Mouse (Mus musculus) lung, postnatal 4 days (tissue): ENCODE measurements around the gene Cd300a.
"Not testable (repeated sequence)": the region's sequence is repeated elsewhere in the genome, so short reads cannot be mapped to it uniquely, and the experiment has no call there.

Experiments used
- DNase-seq, 2 experiments: peaks; one replicate each; pipeline ENCODE4 v3.0.0; 2021

Cd300a gene

GRCm38 (mm10) chr11:114867361-114868235 lies 22.2 kb upstream of the Cd300a start:
- no peak for DNase-seq

DNA sequence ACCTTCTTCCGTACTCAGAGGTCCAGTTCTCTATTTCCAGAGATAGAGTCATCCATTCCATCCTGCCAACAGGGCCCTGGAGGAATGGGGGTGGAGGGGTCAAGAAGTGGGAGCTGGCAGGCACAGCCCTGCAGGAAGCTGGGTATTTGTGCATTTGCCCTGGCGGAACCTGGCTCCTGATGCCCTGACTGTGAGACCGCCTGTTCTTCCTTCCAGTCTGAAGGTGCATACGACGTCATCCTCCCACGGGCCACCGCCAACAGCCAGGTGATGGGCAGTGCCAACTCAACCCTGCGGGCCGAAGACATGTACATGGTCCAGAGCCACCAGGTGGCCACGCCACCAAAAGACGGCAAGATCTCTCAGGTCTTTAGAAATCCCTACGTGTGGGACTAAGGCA lies 21.6 kb upstream of the Cd300a start:
- no peak for DNase-seq

DNA sequence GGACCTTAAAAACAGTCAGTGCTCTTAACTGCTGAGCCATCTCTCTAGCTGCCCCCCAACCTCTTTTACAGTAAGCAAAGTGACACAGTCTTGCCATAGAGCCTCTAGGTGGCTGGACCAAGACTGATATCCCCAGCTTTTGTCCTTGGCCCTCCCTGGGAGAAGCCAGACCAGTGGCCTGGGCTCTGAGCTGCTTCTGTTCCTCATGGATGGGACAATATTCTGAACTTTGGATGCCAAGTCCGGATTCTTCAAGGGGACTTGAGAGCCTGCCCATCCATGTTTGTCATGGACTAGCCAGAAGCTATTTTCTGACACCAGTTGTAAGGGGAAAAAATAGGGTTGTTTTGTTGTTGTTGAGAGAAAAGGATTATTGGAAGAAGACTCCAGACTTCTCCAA lies 20.1 kb upstream of the Cd300a start:
- DNase-seq = no peak

- DNase-seq = no peak
Measured at GRCm38 (mm10) chr11:114871540-114871939, 18.3 kb upstream of the Cd300a start.

DNA sequence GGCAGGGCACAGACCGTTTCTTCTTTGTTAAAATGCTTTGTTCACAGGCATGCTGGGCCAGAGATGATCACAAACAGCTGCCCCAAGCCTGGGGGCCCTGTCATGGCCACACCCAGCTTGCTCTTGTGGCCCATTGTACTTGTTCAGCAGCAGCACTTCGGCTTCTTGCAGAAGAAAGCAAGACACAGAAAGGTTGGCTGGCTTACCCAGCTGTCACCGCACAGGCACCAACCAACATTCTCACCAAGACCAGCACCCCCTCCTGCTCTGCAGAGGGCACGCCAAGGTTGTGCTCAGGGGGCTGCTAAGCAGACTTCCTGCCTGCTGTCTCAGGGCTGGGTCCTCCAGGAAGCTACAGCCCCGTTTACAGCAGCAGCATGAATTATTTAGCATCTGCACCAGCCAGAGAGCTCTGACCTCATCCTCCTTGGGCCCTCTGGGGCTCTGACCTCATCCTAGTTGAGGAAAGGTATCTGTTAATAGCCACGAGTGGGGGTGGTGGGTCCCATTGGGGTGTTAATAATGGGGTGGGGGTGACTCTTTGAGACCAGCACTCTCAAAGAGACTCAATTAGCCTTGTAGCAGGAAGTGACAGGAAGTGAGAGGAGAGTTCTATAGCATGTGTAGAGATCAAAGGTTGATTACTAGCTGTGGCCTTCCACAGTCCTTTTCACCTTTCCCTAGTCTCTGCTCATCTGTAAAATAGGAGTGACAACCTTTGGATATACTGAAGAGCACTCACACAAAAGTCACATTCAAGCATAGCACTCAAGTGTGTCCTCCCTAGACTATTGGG lies 16.6 kb upstream of the Cd300a start:
- DNase-seq = peak in 1 of 2 experiments; percentile 25

DNA sequence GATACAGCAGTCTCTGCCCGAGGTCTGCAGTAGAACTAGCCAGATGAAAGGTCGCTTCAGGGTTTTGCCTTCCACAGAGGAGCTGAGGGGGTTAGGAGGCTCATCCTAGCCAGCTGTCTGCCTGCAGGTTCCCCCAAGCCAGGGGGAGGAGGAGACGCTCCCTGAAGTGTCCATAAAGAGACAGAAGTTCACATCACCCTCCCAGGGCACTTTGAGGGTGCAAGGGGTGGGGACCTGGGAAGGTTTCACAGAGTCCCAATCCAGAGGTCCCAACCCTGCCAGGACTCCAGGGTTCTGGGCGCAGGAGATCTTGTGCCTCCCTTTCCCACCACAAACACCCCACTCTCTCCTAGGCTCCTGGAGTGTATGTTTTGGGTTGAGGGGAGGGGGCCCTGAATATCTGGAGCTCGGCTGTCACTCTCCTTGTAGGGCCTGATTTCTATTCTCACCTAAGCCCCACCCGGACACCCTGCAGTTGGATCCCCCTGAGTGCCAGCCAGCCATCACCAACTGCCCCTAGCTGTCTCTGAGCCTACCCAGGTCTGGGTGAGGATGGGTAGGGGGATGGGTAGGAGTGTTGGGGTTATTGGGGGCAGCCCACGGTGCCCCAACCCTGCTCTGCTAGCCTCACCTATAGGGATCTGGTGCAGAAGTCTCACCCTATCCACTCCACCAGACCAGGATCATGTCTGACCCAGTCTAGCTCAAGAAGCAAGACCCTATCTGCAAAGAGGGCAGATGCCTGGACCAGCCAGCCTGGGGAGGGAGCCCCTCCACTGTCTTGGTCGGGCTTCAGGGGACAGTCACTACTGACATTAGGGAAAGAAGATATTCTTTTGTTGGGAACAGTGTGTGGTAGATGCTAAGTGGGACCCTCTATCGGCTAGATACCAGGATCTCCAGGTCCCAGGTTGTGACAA lies 15.4 kb upstream of the Cd300a start:
- DNase-seq = no peak

- no peak for DNase-seq
Measured at GRCm38 (mm10) chr11:114875301-114875801, 14.5 kb upstream of the Cd300a start.

DNA sequence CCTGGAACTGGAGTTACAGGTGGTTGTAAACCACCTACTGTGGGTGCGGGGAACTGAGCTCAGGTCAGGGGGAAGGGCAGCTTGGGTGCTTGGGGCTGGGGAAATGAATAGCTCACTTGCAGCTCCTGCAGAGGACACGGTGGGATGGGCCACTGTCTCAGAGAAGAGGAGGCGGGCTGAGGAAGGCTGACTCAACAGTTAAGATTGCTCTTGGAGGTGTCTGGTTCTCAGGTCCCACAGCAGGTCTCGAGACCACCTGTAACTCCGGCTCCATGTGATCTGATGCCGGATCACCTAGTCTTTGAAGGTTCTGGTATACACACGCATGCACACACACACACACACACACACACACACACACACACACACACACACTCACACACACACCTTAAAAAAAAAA lies 13.7 kb upstream of the Cd300a start:
- no peak for DNase-seq

DNA sequence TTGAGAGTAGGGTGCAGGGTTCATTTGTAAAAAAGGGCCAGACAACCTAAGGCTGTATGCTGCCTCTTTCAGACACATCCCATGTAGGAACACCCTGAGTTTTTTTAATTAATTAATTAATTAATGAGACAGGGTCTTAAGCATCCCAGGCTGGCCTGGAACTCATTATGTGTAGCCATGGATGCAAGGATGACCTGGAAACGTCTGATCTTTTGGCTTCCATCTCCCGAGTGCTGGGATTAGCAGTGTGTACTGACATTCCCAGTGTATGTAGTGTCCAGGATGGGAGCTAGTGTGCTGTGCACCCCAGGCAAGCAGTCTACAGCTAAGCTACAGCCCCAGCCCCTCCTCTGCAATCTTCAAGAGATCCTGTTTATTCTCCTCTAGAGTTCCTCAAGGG lies 13.2 kb upstream of the Cd300a start:
- no peak for DNase-seq

- peak; percentile 55 to 73 for DNase-seq
Measured at GRCm38 (mm10) chr11:114877145-114877544, 12.7 kb upstream of the Cd300a start.

DNA sequence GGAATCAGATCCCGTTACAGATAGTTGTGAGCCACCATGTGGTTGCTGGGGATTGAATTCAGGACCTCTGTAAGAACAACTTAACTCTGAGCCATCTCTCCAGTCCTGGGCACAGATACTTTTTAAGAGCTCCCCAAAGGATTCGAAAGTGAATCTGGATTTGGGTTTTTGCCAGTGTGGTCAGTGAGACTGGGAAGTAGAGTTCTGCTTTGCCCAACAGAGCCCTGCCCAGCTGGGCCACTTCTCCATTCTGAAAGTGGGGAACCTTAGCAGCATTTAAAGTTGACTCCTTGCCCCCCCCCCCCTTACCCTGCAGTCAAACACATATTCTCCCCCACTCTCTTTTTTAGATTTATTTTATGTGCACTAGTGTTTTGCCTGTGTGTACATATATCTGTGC lies 10.2 kb upstream of the Cd300a start:
- DNase-seq = peak; percentile 46 to 55

DNA sequence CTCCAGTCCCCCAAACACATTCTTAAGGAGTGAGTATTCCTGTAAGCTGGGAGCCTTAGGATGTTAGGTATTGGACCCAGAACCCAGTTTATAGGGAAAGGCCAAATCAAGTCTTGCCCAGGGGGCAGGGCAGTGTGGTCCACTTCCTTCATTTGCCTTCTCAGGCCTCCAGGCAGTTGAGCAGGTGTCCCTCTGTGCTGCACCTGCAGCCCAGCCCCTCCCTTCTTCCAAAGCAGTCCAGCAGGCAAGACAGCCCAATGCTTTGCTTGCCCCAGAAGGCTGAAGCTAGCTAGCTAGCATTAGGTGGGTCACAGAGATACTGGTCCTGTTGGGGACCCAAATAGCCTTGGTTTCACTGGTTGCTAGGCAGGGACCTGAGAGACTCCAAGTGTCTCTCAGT lies 9.7 kb upstream of the Cd300a start:
- no peak for DNase-seq

DNA sequence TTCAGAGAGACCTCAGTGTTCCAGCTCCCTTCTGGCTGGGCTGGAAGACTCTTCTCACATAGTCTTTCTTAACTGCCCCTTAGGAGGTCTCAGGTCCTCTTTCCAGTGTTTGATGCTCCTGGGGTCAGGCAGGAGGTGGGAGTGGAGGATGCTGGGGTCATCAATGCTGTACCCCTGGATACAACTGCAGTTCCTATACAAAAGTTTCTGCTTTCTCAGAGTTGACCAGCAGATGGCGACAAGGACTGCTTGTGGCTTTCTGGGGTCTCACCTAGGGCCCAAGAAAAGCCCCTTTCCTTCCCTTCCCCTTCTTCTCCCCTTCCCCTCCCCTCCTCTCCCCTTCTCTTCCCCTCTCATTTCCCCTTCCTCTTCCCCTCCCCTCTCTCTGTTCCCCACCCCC lies 9.3 kb upstream of the Cd300a start:
- peak in 1 of 2 experiments; percentile 55 for DNase-seq

GRCm38 (mm10) chr11:114883251-114883789 lies 6.5 kb upstream of the Cd300a start:
- no peak for DNase-seq

DNA sequence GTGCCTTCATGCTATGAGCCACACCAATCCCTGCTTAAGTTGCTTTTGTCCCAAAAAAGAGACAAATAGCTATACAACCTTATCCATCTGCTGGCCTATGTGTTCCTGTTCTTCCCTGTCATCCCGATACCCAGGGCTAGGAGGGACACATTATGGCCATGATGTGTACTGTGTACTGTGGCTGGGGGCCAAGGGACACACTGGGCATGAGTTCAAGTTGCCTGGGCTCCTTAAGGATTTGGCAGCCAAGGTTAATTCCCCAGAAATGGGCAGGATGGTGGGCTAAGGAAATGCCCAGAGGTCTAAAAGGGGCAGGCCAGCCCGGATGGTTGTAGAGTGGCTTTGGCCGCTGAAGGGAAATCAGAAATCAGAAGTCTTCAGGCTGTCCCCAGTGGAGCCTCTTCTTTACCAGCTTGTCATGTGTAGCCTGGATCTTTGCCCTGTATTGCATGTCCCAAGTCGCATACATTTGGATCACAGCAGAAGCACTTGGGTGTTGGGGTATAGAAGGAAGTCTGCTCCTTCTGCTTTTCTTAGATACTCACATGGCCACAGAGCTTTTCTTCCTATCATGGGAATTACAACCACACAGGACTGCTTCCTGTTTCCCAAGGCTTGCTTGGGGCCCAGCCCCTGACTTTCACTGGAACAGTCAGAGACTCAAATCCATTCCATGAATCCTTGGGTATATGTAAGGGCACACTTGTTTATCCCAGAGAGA lies 5.3 kb upstream of the Cd300a start:
- DNase-seq = no peak

- DNase-seq = no peak
Measured at GRCm38 (mm10) chr11:114890542-114890941, 701 bp downstream of the Cd300a start.

- DNase-seq = no peak
Measured at GRCm38 (mm10) chr11:114896085-114896484, 6.2 kb downstream of the Cd300a start.

GRCm38 (mm10) chr11:114898026-114898425 lies 8.2 kb downstream of the Cd300a start:
- peak; percentile 54 to 57 for DNase-seq

DNA sequence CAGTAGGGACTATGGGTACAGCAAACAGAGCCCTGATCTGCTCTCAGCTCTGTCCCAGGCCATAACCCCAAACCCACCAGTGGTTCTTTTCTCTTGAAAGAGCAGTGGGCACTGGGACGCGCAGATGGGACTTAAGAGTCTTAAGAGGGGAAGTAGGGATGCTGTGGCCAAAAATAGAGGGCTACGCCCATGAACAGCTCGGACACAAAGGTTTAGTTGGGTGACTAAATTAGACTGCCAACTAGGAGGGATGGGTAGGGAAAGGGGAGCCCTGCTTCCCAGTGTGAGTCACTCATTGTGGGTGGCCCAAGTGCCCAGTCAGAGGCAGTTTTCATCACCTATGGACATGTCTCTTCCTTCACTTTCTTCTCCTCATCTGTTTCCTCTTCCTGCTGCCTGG lies 13.4 kb downstream of the Cd300a start:
- DNase-seq = no peak

DNA sequence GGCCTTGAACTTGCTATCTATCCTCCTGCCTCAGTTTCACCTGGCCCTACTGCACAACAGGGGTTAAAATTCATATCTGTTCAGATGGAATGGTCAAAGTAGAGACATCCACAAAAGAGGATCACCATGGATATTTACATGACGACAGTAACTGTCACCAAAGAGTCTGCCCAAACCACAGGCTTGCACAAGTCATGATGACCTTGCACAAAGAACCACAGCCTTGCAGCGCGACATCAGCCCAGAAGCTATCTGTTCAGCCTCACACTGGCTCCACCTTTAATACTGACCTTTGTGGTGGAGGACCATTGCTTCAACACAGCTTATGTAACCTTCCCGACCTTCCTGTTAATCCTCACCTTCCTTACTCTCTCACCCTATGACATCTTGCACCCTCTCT lies 17.7 kb downstream of the Cd300a start:
- DNase-seq = peak; percentile 62 to 67

- DNase-seq = no peak
Measured at GRCm38 (mm10) chr11:114908086-114908485, 18.2 kb downstream of the Cd300a start.

DNA sequence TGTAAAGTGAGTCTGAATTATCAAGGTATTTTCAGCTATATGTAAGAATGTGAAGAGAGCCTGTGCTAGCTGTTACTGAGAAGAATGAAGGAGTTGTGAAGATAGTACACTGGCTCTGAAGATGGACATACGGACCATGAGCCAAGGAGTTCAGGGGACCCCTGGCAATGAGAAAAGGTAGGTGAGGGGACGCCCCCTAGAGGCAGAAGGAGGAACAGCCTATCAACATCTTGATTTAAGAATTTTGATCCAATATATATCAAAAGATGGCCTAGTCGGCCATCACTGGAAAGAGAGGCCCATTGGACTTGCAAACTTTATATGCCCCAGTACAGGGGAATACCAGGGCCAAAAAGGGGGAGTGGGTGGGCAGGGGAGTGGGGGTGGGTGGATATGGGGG lies 19.7 kb downstream of the Cd300a start:
- not testable (repeated sequence) for DNase-seq
